Mouse (Mus musculus): ENCODE measurements around the gene Olfr150.

GRCm38 (mm10) chr9:39740741-39741140, 10.0 kb downstream of the Olfr150 start:
- TF ChIP-seq CTCF (IDR thresholded peaks at IDR 0.05; ENCODE audit: insufficient read depth, low read length), result no peak
- TF ChIP-seq POLR2A (IDR thresholded peaks at IDR 0.05; ENCODE audit: borderline replicate concordance, extremely low read depth, low read depth, low read length), result no peak

Measured in lung, adult 2 months (tissue).